Mouse (Mus musculus) small intestine, adult 2 months (tissue): ENCODE data around the gene Pdcl2.

Experiments
- CTCF ChIP-seq: fragments of 200-500 bp; IDR thresholded peaks from 2 replicates; pipeline ENCODE4 v1.5.1; 2012; ENCODE audit warnings: low read depth, mild to moderate bottlenecking, control low read depth, inconsistent platforms, low read length, moderate library complexity, mixed read lengths; ENCODE audit not compliant: insufficient replicate concordance, insufficient read length; ENCODE audit errors: extremely low read depth
- POLR2A ChIP-seq: fragments of 200-500 bp; IDR thresholded peaks from 2 replicates; pipeline ENCODE4 v1.6.1; 2012; ENCODE audit warnings: low read depth, mild to moderate bottlenecking, control low read depth, inconsistent platforms, low read length, moderate library complexity

- TF ChIP-seq POLR2A (no peak), CTCF (no peak)
Observed at GRCm38 (mm10) chr5:76337100-76337499, 6.1 kb upstream of the Pdcl2 start.
